Mouse (Mus musculus): ENCODE data around the gene Zbtb20. TPM values are rescaled to one million over a fixed set of nuclear protein-coding genes. Genes with fewer than 3 reads are reported as not detected.
"Not testable (repeated sequence)": the region's sequence is repeated elsewhere in the genome, so short reads cannot be mapped to it uniquely, and the experiment has no call there.

Zbtb20 gene
- total RNA-seq, 2 experiments from 2014 or later = 196 to 202 TPM

DNA sequence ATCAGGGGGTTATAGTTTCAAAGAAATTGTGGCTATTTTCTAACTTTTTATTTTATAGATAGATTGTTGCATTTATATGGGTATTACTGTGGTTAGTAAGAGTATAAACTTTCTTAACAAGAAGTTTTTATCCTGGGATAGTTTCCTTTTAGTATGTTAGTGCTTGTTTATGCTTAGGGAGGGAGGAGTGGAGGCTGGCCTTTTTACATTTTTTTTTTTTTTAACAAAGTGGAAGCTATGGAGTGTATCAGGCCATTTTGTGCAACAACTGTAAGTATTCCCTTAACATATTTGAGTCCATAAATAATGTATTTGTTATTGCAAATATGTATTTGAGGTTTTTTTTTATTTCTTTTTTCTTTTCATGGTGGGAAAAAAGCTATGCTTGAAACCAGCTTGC is 32.7 kb downstream of the Zbtb20 start:
- DNase-seq = no peak
- intact Hi-C loops (cut with DNase I) = loop anchor here (5.0 kb wide), 1 partner anchor 599 kb away; no protein-coding TSS in a partner anchor

DNA sequence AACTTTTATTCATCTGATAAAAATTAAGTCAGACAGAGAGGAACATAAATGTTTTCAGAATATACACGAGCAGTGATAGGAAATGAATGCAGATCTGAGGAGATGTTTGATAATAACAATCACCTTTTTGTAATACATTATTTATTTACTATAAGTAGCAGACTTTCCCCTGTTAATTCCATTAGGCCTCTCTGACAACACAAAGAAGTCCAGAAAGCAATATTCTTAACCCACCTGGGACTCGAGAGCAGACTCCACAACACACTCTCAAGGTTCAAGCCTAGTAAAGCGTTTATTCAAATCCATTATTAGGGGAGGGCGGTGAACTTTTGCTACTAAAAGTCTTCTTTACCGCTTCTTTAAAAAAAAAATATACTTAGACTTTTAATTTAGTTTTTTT is 33.2 kb downstream of the Zbtb20 start:
- intact Hi-C loops (cut with DNase I) = loop anchor here (5.0 kb wide), 1 partner anchor 598 kb away; no protein-coding TSS in a partner anchor

DNA sequence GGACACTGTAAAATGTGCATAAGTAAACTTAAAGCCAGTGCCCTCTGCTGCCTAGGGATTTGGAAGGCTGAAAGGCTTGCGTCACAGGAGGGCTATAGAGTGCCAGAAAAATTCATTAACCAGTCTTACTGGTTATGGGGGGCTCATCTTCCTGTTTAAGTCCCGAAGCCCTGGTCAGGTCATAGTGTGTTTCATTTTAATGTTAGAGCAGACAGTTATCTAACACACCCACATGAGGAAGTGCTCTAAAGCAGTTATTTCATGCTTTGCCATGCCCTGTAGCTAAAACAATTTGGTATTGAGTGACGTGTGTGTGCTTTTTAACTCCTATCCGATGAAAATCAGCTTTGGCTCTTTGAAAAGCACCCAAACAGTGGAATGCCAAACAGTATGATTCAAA is 34.3 kb downstream of the Zbtb20 start:
- intact Hi-C loops (cut with DNase I) = loop anchor here (5.0 kb wide), 4 partner anchors 452 to 892 kb away; no protein-coding TSS in a partner anchor
- DNase-seq = peak; percentile 20 to 49

More for the DNA sequence above, 33.2 kb downstream of the Zbtb20 start:
- DNase-seq = no peak

DNA sequence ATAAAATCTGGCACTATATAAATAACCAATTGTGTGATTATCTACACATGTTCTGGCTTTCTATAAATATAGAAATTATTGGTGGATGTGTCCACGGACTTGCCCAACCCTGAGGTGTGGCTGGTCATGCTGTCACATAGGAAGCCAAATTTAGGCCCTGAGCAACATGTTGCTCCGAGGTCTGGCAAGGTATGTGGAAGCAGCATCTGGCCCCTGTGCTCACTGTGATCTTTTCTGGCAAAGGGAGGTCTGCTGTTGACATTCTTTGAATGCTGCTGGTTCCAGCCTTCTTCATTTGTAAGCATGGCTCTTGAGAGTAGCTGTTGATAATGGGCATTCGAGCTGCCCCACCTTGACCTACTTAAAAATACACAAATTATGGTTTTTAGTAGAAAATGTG is 35.0 kb downstream of the Zbtb20 start:
- peak; percentile 42 to 56 for DNase-seq
- intact Hi-C loops (cut with DNase I) = loop anchor here (5.0 kb wide), 4 partner anchors 452 to 892 kb away; no protein-coding TSS in a partner anchor

DNA sequence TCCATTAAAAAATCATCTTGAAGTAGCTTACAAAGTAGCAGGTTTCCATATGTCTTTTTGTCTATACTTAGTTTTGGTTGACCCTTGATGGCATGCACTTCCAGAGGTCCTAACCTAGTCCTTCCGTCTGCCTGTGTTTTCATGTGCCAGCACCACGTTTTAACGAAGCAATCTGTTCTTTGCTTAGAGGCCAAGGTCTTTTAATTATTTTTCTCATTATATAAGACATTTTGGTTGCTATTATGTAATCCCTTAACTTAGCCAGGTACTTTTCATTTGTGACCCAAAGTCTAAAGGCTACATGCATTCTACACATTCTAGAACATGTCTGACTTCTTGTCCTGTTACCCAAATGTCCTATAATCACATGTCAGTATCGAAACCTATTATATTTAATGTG is 35.6 kb downstream of the Zbtb20 start:
- DNase-seq = no peak
- intact Hi-C loops (cut with DNase I) = loop anchor here (5.0 kb wide), 4 partner anchors 451 to 891 kb away; no protein-coding TSS in a partner anchor

DNA sequence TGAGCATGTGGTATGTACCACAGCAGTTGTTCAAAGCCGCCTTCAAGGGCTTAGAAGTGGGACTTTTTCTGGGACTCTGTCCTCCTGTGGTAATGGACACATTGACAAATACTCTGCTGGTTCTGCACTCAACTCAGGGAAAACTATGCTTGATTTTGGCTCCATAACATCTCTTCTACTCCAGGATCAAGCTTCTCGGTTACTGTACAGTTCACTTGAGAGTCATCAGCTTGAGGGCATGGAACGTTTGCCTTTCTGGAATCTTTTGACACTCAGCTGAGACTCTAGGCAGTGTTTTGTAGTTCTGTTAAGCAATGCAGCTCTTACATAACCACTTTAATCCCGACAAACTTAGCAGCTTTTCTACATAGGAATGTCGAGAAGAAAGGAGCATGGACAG is 36.1 kb downstream of the Zbtb20 start:
- intact Hi-C loops (cut with DNase I) = loop anchor here (5.0 kb wide), 4 partner anchors 450 to 890 kb away; no protein-coding TSS in a partner anchor
- DNase-seq = peak in 1 of 2 experiments; percentile 37

DNA sequence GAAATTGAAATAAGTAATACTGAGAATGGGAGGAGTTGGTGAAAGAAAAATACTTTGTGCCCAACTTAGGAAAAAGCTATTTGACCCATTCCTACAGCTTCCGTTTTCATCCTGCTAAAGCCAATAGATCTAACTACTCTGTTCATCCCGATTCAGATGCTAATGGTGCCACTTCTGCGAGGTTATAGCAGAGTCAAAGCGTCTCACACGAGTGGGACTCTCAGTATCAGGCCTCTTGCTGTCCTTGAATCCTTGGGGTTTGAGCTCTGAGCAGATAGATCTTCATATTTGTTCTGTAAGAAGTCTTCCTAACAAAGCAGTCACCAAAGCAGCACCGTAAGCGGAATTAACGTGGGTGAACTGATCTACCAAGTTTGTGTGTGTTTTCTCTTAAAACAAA is 37.6 kb downstream of the Zbtb20 start:
- intact Hi-C loops (cut with DNase I) = loop anchor here (5.0 kb wide), 4 partner anchors 449 to 889 kb away; no protein-coding TSS in a partner anchor
- no peak for DNase-seq

DNA sequence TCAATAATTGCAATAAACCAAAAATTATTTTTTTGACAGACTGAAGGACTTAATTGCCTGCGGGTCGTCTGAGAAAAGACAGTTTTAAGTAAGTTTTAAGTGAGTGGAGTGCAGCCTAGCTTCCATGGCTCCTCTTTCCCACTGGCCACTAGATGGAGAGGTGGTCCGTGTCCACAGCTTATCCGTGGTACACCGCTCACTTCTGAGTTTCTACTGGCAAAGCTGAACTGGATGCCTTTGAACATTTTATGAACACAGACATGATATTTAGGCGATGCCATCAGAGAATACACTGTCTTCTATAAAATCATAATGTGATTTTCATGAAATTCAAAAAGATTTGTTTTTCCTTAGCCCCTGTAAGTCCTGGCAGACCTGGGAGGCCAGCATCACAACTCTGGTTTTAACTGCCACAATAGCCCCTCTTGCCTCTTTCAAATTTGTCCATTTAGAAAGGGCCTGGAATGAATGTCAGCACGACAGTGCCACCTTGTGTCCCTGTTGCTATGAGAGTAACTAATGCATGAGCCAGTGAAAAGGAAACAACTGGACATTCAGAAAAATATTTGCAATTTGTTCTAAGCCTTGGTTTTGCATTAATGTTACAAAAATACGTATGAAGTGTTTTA is 38.9 kb downstream of the Zbtb20 start:
- intact Hi-C loops (cut with DNase I) = loop anchor here (1.0 to 5.0 kb wide), 5 partner anchors 78 to 888 kb away; no protein-coding TSS in a partner anchor
- peak; percentile 64 to 68 for DNase-seq

DNA sequence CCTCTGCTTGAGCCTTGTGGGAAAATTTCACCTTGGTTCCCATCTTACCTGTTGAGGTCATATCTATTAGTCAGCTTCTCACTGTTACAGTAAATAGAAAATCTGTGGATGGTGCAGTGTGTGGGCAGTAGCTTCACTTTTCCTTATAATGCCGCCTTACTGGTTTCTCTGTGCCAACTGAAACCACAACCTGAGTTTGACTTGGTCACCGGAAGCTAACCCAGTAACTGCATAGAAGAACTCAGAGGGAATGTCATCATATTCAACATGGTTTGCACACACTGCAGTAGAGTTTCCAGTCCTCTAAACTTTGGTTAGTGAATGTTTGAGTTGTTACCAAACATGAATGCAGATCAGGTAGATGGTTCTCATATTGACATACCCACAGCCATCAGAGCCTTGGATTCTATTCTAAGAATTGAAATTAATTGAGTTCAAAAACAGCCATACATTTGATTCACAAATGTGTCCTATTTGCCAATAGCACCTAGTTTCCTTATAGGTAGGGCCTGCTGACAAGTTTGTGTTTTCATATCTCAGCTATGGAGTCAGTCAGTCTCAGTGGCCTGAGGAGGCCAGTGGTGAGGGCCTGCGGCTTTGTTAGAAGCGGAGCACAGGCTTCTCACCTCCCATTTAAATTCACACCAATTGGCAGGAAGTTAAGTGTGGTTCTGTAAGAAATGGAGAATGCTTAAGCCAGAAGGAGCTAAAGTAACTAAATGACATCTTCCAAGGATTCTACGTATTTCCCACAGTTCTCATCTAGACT is 44.5 kb downstream of the Zbtb20 start:
- DNase-seq = no peak
- intact Hi-C loops (cut with DNase I) = no loop called here

DNA sequence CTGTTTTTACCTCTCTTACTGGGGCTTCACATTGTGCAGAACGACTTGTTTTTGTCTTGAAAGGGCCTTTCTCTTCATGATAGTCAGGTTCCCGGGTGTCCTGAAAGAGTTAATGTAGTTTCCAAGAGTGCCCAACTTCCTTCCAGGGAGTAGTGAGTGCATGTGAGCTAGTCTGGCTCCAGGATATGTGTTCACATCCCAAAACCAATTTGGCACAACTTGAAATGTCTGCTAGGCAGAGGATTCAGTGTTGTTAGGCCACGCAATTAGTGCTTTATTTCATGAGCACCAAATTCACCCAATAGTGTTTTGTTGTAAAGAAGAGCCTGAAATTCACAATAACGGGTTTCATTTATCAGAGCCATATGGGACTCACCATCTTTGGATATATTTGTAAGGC is 45.8 kb downstream of the Zbtb20 start:
- intact Hi-C loops (cut with DNase I) = no loop called here
- DNase-seq = no peak

DNA sequence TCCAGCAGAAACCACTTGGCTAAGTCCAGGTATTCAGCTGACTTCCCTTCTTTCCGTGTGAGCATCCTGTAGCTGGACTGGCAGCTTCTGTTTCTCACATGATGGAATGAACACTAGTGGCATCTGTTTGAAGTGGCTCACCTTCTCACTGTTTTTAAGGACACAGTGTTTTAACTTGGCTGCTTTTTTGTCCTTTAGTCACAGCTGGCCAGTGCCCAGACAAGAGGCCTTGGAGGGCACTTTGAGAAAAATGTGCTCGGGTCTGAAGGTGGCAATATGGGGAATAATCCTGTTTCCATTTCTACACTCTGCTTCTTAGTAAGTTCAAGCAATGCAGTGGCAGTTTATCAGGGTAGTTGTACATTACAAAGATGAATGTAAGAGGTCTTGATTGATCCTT is 62.5 kb downstream of the Zbtb20 start:
- DNase-seq = no peak
- intact Hi-C loops (cut with DNase I) = no loop called here

DNA sequence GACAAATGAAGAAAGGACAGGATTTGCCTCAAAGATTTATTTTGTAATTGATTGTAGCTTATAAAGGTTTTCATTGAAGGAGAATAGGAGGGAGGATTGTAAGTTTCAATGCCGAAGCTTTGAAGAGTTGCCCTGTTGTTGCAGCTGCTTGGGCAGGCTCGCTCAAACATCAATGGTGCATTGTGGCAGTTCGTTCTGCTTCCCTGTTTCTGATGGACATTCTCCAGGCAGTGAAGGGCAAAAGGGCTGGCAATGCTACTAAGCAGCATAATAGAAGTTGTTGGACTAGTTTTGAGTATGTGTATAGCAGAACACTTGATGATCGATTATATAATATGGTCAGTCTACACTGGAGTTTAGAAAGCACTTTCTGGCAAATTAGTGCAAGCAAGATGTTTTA is 71.3 kb downstream of the Zbtb20 start:
- intact Hi-C loops (cut with DNase I) = no loop called here
- no peak for DNase-seq

DNA sequence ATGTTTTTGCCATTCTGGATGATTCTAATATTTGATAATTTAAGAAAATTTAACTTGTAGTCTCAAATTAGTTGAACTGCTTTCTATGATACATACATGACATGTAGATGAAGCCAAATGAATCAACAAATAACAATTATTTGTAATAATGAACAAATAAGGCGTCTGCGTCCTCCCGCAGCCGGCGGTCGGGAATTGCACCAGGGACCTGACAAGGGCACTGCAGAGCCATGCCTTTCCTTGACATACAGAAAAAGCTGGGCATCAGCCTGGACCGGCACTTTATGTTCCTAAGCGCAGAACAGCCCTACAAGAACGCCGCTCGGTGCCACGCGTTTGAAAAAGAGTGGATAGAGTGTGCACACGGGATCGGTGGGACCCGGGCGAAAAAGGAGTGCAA is 79.7 kb downstream of the Zbtb20 start:
- intact Hi-C loops (cut with DNase I); DNase-seq: not testable (repeated sequence)

DNA sequence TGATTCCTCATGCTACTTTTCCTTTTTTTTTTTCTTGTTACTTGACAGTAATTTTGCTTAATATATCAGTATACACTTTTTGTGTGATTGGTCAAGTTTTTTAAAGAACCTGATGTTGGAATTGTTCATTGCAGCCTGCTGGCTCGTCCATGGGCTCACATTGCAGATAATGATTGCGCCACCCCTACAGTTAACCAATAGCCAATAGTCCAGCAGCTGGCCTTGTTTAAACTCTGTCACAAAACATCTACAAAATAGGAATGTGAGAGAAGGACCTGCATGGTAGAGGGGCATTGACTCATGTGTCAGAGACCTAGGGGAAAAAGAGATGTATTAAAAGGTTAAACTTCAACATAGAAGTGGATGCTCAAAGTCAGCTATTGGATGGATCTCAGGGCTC is 97.2 kb downstream of the Zbtb20 start:
- intact Hi-C loops (cut with DNase I) = no loop called here
- no peak for DNase-seq

DNA sequence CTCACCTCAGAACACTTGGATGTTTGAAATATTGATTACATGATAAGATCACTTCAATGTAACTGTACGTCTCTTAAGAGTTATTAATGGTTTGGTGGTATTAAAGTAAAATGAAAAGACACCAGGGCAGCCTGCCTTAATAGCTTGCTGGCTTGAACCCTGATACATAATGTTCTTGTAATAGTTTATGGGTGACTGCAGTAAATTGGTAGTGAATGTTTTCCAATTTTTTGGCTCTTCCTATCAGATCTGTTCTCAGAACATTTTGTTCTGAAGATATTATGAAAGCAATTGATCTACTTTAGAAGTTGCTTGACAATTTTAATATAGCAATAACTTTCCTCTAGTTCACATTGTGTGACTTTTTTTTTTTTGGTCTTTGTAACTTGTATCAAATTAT is 123.2 kb downstream of the Zbtb20 start:
- DNase-seq = no peak

DNA sequence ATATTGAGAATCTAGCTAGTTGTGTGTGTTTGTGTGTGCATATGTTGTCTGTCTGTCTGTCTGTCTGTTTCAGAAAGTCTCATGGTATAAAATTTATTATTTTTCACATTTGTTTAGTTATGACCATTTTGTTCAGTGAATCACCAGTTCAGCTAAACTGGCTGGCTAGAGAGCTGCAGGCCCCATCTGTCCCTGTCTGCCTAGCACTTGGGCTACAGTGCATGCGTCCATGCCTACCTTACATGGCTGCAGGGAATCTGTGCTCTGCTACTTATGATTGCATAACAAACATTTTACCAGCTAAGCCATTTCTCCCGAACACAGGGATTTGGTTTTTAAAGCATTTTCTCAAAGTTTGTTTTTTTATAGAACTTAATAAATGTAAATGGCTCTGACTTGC is 150.7 kb downstream of the Zbtb20 start:
- intact Hi-C loops (cut with DNase I) = no loop called here
- no peak for DNase-seq

More for the DNA sequence above, 123.2 kb downstream of the Zbtb20 start:
- intact Hi-C loops (cut with DNase I) = no loop called here

DNA sequence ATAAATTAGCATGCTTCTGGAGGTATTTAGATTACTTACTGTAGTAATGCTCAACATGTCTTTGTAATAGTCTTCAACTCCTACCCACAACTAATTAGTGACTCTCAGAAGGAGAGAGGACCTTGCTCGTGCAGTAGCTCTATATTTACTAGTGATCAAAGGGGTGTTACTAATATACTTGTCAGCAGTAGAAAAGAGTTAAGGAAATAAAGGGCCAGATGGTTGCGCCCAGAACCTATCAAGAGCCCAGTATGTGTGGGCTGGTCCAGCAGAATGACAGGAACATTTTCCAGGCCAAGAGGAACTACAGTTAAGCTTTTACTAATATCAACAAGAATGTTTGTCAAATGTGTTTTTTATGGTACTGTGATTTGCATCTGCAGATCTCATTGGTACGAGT is 153.6 kb downstream of the Zbtb20 start:
- intact Hi-C loops (cut with DNase I) = no loop called here
- no peak for DNase-seq

DNA sequence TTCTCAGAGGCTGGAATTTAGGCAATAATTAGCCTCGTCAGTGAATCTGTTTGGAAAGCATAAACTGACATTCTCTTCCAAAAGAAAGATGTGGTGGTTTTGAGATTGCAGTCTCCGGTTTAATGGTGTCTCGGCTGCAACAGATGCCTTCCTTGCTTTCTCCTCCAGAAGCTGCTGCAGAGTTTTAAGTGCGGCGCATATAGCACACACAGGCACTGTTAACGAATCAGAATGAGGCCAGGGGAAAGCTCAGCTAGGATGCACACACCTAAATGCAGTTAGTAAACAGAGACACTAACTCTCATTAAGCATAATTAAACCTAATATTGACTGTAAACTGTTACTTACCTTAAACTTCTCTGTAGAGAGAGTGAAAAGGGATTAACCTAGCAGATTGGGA is 160.0 kb downstream of the Zbtb20 start:
- intact Hi-C loops (cut with DNase I) = no loop called here
- no peak for DNase-seq

DNA sequence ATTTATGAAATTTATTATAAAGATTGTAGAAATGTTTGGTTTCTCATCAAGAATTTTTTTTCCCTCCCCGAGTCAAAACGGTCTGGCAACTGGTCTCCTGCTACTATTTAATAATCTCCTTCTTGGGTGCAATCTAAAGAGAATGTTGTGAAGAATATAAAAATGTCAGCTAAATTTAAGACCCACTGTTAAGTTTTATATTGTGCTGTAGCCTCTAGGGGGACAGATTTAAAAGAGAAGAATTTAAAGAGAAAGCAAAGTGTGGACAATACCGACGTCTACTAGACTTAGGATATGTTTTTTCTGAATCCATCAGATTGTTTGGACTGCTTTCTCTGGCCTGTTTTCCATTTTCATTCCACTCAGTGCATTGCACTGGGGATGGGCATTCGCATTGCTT is 160.8 kb downstream of the Zbtb20 start:
- DNase-seq = no peak
- intact Hi-C loops (cut with DNase I) = no loop called here

DNA sequence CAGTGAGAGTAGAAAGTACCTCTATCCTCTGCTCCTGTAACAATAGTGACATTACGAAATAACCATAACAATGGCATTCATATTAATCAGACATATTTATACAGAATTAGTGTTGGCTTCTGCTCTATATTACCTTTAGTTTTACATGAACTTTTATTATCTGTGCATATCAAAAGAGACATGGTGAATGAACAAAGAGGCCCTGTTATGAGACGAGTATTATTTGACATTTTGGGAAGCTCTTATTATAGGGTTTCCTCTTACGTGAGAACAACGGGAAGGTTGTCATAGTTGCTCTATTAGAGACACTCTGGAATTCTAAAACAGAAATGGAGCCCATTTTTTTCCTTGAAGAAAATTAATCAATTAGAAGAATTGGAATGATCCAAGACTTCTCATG is 161.6 kb downstream of the Zbtb20 start:
- no peak for DNase-seq
- intact Hi-C loops (cut with DNase I) = no loop called here

DNA sequence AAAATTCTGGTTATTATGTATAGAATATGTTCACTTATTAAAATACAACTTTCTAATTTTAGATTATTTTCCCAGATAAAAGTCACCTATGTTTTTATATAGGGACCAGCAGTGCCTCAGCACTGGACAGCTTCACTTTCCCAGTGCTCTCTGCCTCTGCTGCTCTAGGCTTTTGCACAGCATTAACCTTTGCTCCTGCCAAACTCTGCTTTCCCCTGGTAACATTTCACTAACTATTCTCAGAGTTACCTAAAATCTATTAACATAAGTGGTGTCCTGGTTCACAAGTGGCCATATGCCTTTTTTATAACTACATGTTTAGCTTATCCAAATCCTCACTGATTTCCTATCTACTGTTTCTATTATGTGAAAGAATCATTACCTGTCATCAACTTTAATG is 169.9 kb downstream of the Zbtb20 start:
- intact Hi-C loops (cut with DNase I) = no loop called here
- DNase-seq = no peak

DNA sequence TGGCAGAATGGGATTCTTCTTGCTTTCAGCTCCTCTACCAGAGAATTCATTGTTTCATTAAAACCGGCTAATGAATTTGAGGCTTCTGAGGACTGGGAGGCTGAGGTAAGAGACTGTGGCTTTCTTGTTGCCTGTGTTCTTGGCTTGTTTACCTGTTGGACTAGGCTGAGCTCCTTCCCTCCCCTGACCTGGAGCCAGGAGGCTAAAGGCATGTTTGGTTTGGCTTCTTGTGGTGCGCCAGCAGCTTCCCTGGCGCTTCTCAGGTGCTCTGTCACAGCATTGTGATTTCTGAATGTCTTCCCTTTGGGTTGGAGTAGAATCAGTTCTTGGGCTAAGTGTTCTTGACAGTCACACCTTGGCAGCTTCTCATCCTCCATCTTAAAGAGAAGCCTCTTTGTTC is 171.0 kb downstream of the Zbtb20 start:
- intact Hi-C loops (cut with DNase I) = no loop called here
- no peak for DNase-seq

All from heart, postnatal 36 days (tissue).